Mouse (Mus musculus) large intestine, adult 2 months (tissue): Measurements from ENCODE around the gene Maneal. TPM values are rescaled to one million over a fixed set of nuclear protein-coding genes. Genes with fewer than 3 reads are reported as not detected.

Experiments
- DNase-seq: peaks from one replicate; pipeline ENCODE4 v3.0.0-alpha.2; 2012; ENCODE audit warnings: low read depth, low spot score
- WGBS: fragments of 180-500 bp; shearing (Covaris S2); methylation state at CpG from one replicate; pipeline ENCODE4 v1.1.7; 2018; 5-methylcytosine and 5-hydroxymethylcytosine counted together
- polyA plus RNA-seq: library from polyadenylated mRNA; depleted of rRNA; stranded (reverse); fragments of >200 nt; gene quantifications from 2 replicates; pipeline ENCODE4 v1.2.3, GENCODE M21; 2012

Maneal gene
- polyA plus RNA-seq, 1 experiment, result 0.38 TPM

- under 1% methylated on average over 90 of the region's 90 CpGs for WGBS
Measured at GRCm38 (mm10) chr4:124850261-124850913, 11.6 kb downstream of the Maneal start, which contains the start of gene Yrdc. TSS of gene Yrdc (plus strand) at chr4:124850679.

GRCm38 (mm10) chr4:124849631-124850260 lies 12.2 kb downstream of the Maneal start:
- 2% methylated on average over 24 of the region's 24 CpGs for WGBS
- no peak for DNase-seq

More at GRCm38 (mm10) chr4:124850261-124850913, 11.6 kb downstream of the Maneal start, which contains the start of gene Yrdc:
- DNase-seq, result peak; percentile 57

DNA sequence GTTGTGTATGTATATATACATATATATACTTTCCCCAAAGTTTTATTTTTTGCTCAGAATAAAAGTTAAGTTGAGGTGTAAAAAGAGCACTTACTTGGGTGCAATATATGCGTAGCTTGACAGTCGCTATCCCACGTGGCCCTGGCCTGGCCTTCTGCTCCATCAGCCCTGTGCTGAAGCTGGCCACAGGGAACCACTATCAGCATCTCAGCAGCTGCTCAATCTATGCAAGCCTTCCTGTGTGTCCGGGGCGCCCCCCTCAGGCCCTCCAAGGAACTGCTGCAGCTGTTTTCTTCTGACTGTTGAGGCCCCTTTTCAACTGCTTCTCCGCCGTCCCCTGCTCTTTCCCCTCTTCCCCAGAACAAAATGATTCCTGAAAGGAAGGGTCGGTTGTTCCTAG lies 14.4 kb downstream of the Maneal start:
- WGBS, result 17% methylated on average over 8 of the region's 8 CpGs
- no peak for DNase-seq

GRCm38 (mm10) chr4:124843493-124843892 lies 18.5 kb downstream of the Maneal start:
- no peak for DNase-seq
- 54% methylated on average over 11 of the region's 11 CpGs for WGBS

GRCm38 (mm10) chr4:124840998-124841397 lies 21.0 kb downstream of the Maneal start:
- 88% methylated on average over 1 of the region's 1 CpGs for WGBS
- no peak for DNase-seq

- 88% methylated on average over 14 of the region's 14 CpGs for whole genome bisulfite sequencing
- no peak for DNase-seq
Measured at GRCm38 (mm10) chr4:124838035-124838700, 23.8 kb downstream of the Maneal start.

- WGBS, result 97% methylated on average over 10 of the region's 10 CpGs
- DNase-seq, result no peak
Measured at GRCm38 (mm10) chr4:124832796-124833195, 29.2 kb downstream of the Maneal start.

- no peak for DNase-seq
- 63% methylated on average over 5 of the region's 5 CpGs for WGBS
Measured at GRCm38 (mm10) chr4:124829671-124830070, 32.3 kb downstream of the Maneal start.

DNA sequence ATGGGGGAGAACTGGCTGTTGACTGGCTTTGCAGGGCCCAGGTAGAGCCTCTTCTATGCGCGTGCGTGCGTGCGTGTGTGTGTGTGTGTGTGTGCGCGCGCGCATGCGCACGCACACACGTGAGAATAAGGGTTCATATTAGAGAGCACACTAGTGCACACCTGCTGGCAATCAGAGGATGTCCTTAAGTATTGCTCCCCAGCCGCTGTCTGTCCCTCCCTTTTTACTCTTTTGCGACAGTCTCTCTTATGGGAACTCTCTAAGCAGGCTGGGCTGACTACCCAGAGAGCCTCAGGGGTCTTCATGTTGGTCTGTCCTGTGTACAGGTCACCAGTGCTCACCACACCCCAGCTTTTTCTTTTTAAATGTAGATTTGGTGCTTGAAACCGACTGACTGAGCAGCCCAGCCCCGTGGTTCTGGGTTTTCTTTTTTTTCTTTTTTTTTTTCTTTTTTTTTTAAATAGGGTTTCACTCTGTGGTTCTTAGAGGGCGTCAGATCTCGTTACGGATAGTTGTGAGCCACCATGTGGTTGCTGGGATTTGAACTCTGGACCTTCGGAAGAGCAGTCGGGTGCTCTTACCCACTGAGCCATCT lies 36.5 kb downstream of the Maneal start:
- WGBS, result 95% methylated on average over 21 of the region's 21 CpGs
- DNase-seq, result no peak

- DNase-seq, result no peak
- WGBS, result 94% methylated on average over 6 of the region's 6 CpGs
Measured at GRCm38 (mm10) chr4:124824967-124825366, 37.0 kb downstream of the Maneal start.

- peak; percentile 75 for DNase-seq
- WGBS, result 34% methylated on average over 4 of the region's 4 CpGs
Measured at GRCm38 (mm10) chr4:124818832-124819231, 43.1 kb downstream of the Maneal start.

DNA sequence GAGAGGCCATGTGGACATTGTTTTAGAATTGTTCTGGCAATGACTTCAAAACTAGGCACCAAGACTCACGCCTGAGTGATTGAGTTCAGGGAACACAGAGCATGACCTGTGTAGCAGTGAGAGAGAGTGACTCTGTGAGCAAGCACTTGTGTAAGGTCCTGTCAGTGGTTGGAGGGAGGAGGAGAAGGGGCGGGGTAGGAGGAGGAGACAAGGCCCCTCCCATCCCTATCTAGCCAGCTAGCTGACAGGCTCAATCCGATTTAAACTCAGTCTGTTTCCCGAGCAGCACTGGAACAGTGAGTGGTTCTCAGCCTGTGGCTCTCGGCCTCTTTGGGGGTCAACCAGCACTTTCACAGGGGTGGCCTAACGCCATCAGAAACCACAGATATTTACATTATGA lies 44.2 kb downstream of the Maneal start:
- 9% methylated on average over 6 of the region's 6 CpGs for WGBS
- peak; percentile 50 for DNase-seq

DNA sequence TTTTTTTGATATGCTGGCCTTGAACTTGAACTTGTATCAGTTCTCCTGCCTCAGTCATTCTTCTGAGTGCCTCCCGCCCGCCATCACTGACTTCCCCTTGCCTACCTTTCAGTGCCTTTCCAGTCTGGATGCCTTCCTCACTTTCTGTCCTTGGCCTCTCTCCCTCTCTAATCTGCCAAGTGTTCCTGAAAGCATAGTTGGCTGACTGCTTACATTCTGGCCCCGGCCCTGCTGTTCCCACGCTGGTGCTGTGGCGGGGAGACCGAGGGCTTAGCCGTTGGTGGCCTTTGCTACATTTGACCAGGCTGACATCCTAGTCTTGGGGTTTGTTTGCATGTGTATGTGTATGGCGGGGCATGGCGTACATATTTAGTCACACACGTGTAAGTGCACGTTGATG lies 46.1 kb downstream of the Maneal start:
- DNase-seq, result no peak
- WGBS, result 82% methylated on average over 11 of the region's 11 CpGs

GRCm38 (mm10) chr4:124811347-124811975 lies 50.5 kb downstream of the Maneal start:
- WGBS, result 75% methylated on average over 9 of the region's 9 CpGs
- no peak for DNase-seq

DNA sequence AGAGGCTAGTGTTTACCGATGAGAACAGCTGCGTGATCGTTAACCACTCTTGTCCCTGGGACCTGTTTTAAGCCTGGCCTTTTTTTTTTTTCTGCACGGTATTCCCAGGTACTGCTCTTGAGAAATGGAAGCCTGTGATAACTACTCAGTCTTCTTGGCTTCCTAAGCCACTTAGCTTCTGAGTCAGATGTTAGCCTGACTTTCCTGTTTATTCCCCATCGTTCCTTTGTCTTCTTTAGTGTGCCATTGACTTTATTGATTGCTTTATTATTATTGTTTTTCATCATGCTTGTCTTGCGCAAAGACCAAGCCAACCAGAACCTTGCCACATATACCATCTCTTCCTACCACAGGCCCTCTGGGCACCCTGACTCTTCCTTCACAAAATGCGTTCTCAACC lies 51.9 kb downstream of the Maneal start:
- DNase-seq, result no peak
- 68% methylated on average over 7 of the region's 7 CpGs for WGBS

- no peak for DNase-seq
- WGBS, result 77% methylated on average over 9 of the region's 9 CpGs
Measured at GRCm38 (mm10) chr4:124809136-124809883, 52.7 kb downstream of the Maneal start.

DNA sequence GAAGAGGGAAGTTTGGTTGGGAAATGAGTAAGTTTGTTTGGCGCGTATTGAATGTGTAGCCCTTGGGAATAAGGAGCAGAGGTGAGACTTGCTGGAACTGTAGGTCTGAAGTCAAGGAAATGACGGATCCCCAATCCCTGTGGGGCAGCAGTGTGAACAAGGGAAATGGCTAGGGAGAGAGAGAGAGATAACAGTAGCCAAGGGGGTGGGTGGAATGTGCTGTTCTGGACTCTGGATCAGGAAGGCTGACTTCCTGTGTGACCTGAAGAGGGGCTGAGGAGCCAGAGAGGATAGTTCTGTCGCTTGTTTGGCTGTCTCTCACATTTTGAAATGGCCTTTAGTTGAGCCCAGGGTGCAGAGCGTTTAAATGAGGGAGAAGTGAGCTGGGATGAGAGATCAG lies 53.5 kb downstream of the Maneal start:
- DNase-seq, result no peak
- 80% methylated on average over 5 of the region's 5 CpGs for WGBS
